In genomic region chr17:12994069-12994468, GRCm38 (mm10) we compare ENCODE assay signal across 8 mouse cellular contexts. TPM values are rescaled to one million over a fixed set of nuclear protein-coding genes. Genes with fewer than 3 reads are reported as not detected.
A peak's percentile ranks its signal among the peaks of the same experiment; 100 is the strongest.
DNase-seq lines count a peak whose midpoint lies in the region; ATAC-seq and TF ChIP-seq lines count a peak whose summit lies in the region.

Wtap (minus strand) TSS chr17:12994169.

- peak within 1 kb of the TSS; percentile 59 for H3ac ChIP-seq in myocyte (ENCODE audit: control insufficient read depth, insufficient read length)

- TF ChIP-seq CTCF in liver, adult 2 months (IDR thresholded peaks at IDR 0.05; ENCODE audit: low read depth, low read length) = no peak

- H3K9ac ChIP-seq in liver, adult 2 months (ENCODE audit: low read depth, low read length) = no peak within 1 kb of the TSS
- H3K9ac ChIP-seq in embryonic facial prominence, embryonic 13.5 days = peak within 1 kb of the TSS; percentile 100
- H3K9ac ChIP-seq in heart, embryonic 13.5 days = peak within 1 kb of the TSS; percentile 100

- 75% methylated on average over 1 of the region's 1 CpGs for WGBS in liver, adult 2 months
- 74% methylated on average over 1 of the region's 1 CpGs for whole genome bisulfite sequencing in embryonic facial prominence, embryonic 13.5 days
- whole genome bisulfite sequencing in heart, embryonic 13.5 days = 72% methylated on average over 1 of the region's 1 CpGs

- no peaks in the 10 kb centered on the region for H3K36me3 ChIP-seq in liver, adult 2 months (ENCODE audit: control insufficient read depth, insufficient read depth, low read length)
- no peaks in the 10 kb centered on the region for H3K36me3 ChIP-seq in embryonic facial prominence, embryonic 13.5 days
- no peaks in the 10 kb centered on the region for H3K36me3 ChIP-seq in heart, embryonic 13.5 days
- no peaks in the 10 kb centered on the region for H3K36me3 ChIP-seq in myocyte (ENCODE audit: control insufficient read depth, insufficient read depth)

- H3K27ac ChIP-seq in liver, adult 2 months (replicated peaks; ENCODE audit: insufficient read depth, low read depth, low read length) = no peak within 1 kb of the TSS
- peak within 1 kb of the TSS; percentile 100 for H3K27ac ChIP-seq in embryonic facial prominence, embryonic 13.5 days
- H3K27ac ChIP-seq in heart, embryonic 13.5 days (replicated peaks) = peak within 1 kb of the TSS; percentile 100

- peak within 1 kb of the TSS; percentile 77 for H3K4me2 ChIP-seq in embryonic facial prominence, embryonic 13.5 days
- H3K4me2 ChIP-seq in heart, embryonic 13.5 days = peak within 1 kb of the TSS; percentile 95
- peak within 1 kb of the TSS; percentile 92 for H3K4me2 ChIP-seq in myocyte (ENCODE audit: low read depth)

- H3K9me3 ChIP-seq in embryonic facial prominence, embryonic 13.5 days = no peaks in the 10 kb centered on the region
- H3K9me3 ChIP-seq in heart, embryonic 13.5 days = no peaks in the 10 kb centered on the region

- H3K4me1 ChIP-seq in liver, adult 2 months (ENCODE audit: control insufficient read depth, insufficient read depth, low read length) = peaks cover 6% of the 10 kb centered on the region; the same call in 1 of the 2 replicates
- peaks cover 7% of the 10 kb centered on the region for H3K4me1 ChIP-seq in embryonic facial prominence, embryonic 13.5 days
- H3K4me1 ChIP-seq in heart, embryonic 13.5 days = peaks cover 20% of the 10 kb centered on the region

- no peak for TF ChIP-seq POLR2A in liver, adult 2 months (IDR thresholded peaks at IDR 0.05; ENCODE audit: extremely low read depth, insufficient read depth, low read length)
- TF ChIP-seq POLR2A in myocyte (IDR thresholded peaks at IDR 0.05; ENCODE audit: insufficient read length, low read depth) = no peak

- H3K27me3 ChIP-seq in liver, adult 2 months (ENCODE audit: control insufficient read depth, insufficient read depth, low read length) = no peaks in the 10 kb centered on the region
- no peaks in the 10 kb centered on the region for H3K27me3 ChIP-seq in embryonic facial prominence, embryonic 13.5 days
- H3K27me3 ChIP-seq in heart, embryonic 13.5 days (replicated peaks) = no peaks in the 10 kb centered on the region
- no peaks in the 10 kb centered on the region for H3K27me3 ChIP-seq in myocyte (ENCODE audit: control insufficient read depth, insufficient read depth, insufficient read length)

- no peak for ATAC-seq in embryonic facial prominence, embryonic 13.5 days (ENCODE audit: insufficient number of reproducible peaks, insufficient read depth, low FRiP score, low TSS enrichment, low read depth)
- no peak for ATAC-seq in heart, embryonic 13.5 days (ENCODE audit: extremely low read depth, insufficient number of reproducible peaks, low FRiP score, low TSS enrichment)

- H3K79me2 ChIP-seq in liver, adult 2 months (ENCODE audit: control insufficient read depth, insufficient read depth, low read length) = peaks cover 5% of the 10 kb centered on the region; the same call in 1 of the 2 replicates
- H3K79me2 ChIP-seq in myocyte (ENCODE audit: control insufficient read depth, insufficient read depth) = peaks cover 26% of the 10 kb centered on the region

- no peak for DNase-seq in liver, adult 2 months (ENCODE audit: extremely low read depth, low read depth, low spot score)
- DNase-seq in liver = no peak
- DNase-seq in left cerebral cortex, postnatal 14 days (ENCODE audit: low spot score in 2 of 2) = no peak
- no peak for DNase-seq in frontal cortex, postnatal 25 days (ENCODE audit: low spot score in 2 of 2)
- no peak for DNase-seq in kidney, adult 9 months

- peak within 1 kb of the TSS; percentile 89; the same call in 1 of the 2 replicates for H3K4me3 ChIP-seq in liver, adult 2 months (ENCODE audit: insufficient read depth, low read depth, low read length)
- peak within 1 kb of the TSS; percentile 96 for H3K4me3 ChIP-seq in embryonic facial prominence, embryonic 13.5 days
- peak within 1 kb of the TSS; percentile 99 for H3K4me3 ChIP-seq in heart, embryonic 13.5 days
- H3K4me3 ChIP-seq in myocyte = peak within 1 kb of the TSS; percentile 67

- intact Hi-C loops in left cerebral cortex, postnatal 14 days (cut with DNase I) = loop anchor here (10.0 kb wide), 1 partner anchor 579 kb away; no protein-coding TSS in a partner anchor

TF ChIP-seq in myocyte, 11 proteins besides CTCF, POLR2A, EP300 and RAD21:
- TF ChIP-seq POLR2AphosphoS2 (IDR thresholded peaks at IDR 0.05; ENCODE audit: insufficient read length, low read depth) (no peak), CEBPB (IDR thresholded peaks at IDR 0.05; ENCODE audit: insufficient read depth, poor library complexity, severe bottlenecking) (no peak), USF1 (IDR thresholded peaks at IDR 0.05; ENCODE audit: low read depth) (no peak), MAX (IDR thresholded peaks at IDR 0.05; ENCODE audit: low read depth) (no peak), TCF3 (IDR thresholded peaks at IDR 0.05; ENCODE audit: insufficient read length, low read depth) (no peak), MYOG (IDR thresholded peaks at IDR 0.05; ENCODE audit: control insufficient read depth in 1 of 3, insufficient read depth in 1 of 3, insufficient read length in 2 of 3, low read depth in 2 of 3) (no peak), REST (IDR thresholded peaks at IDR 0.05; ENCODE audit: insufficient read depth, insufficient read length) (no peak), E2F4 (IDR thresholded peaks at IDR 0.05; ENCODE audit: insufficient read depth) (no peak), SRF (IDR thresholded peaks at IDR 0.05; ENCODE audit: control insufficient read depth, insufficient read length, low read depth) (no peak), MYOD1 (IDR thresholded peaks at IDR 0.05; ENCODE audit: control insufficient read depth in 1 of 3, insufficient read length in 2 of 3, low read depth in 2 of 3) (no peak), TCF12 (IDR thresholded peaks at IDR 0.05; ENCODE audit: insufficient read depth, poor library complexity, severe bottlenecking) (no peak)

RNA-seq across cellular contexts. Expression of gene Wtap, which starts in this region (rescaled TPM):
- 32.0 and 32.6 TPM in 2 replicates for total RNA-seq in liver, adult 2 months (2014; rRNA removed)
- polyA plus RNA-seq in liver, adult 2 months (2012; rRNA removed) = 7.8 and 7.9 TPM in 2 replicates
- polyA plus RNA-seq in embryonic facial prominence, embryonic 13.5 days (2015; fragmentation: Nextera tagmentation; extraction: Ambion mirVana) = 156 and 166 TPM in 2 replicates
- 80.5 and 87.0 TPM in 2 replicates for polyA plus RNA-seq in heart, embryonic 13.5 days (2015; fragmentation: Nextera tagmentation; extraction: Ambion mirVana)
- 10 to 100 TPM; 52.5 to 55.5 TPM for total RNA-seq in left cerebral cortex, postnatal 14 days (2021)
- 21.3 TPM for polyA plus RNA-seq in myocyte (2012; fragmentation: generic; extraction: Trizol)
